Mouse (Mus musculus) embryonic facial prominence, embryonic 14.5 days (tissue): Measurements from ENCODE around the gene BC030499. TPM values are rescaled to one million over a fixed set of nuclear protein-coding genes. Genes with fewer than 3 reads are reported as not detected.

Source experiments
- ATAC-seq: fragments of 200-750 bp; cut with Nextera tagmentation; 2 replicates; pipeline ENCODE4 v1.8.0; 2017; ENCODE audit warnings: low read depth, moderate number of reproducible peaks, moderate TSS enrichment
- DNase-seq: peaks from one replicate; pipeline ENCODE4 v3.0.0-alpha.2; 2015; ENCODE audit warnings: low spot score
- H3K27ac ChIP-seq: fragments of 300-500 bp; sonication (generic); replicated peaks from 2 replicates; pipeline ENCODE4 v1.5.1; 2014; ENCODE audit warnings: low read depth, mild to moderate bottlenecking, low read length, moderate library complexity
- H3K27me3 ChIP-seq: fragments of 300-500 bp; sonication (generic); replicated peaks from 2 replicates; pipeline ENCODE4 v1.6.1; 2014; ENCODE audit warnings: low read length; ENCODE audit not compliant: control insufficient read depth, insufficient read depth
- H3K36me3 ChIP-seq: fragments of 300-500 bp; sonication (generic); 2 replicates; pipeline ENCODE4 v1.6.1; 2014; ENCODE audit warnings: low read length, mixed read lengths; ENCODE audit not compliant: control insufficient read depth, insufficient read depth
- H3K4me1 ChIP-seq: fragments of 300-500 bp; sonication (generic); 2 replicates; pipeline ENCODE4 v1.6.1; 2014; ENCODE audit warnings: antibody characterized with exemption, low read length; ENCODE audit not compliant: control insufficient read depth, insufficient read depth
- H3K4me2 ChIP-seq: fragments of 300-500 bp; sonication (generic); 2 replicates; pipeline ENCODE4 v1.6.1; 2014; ENCODE audit warnings: low read depth, mild to moderate bottlenecking, low read length, moderate library complexity, mixed read lengths
- H3K4me3 ChIP-seq: fragments of 300-500 bp; sonication (generic); 2 replicates; pipeline ENCODE4 v1.5.1; 2014; ENCODE audit warnings: low read depth, mild to moderate bottlenecking, low read length
- H3K9ac ChIP-seq: fragments of 300-500 bp; sonication (generic); 2 replicates; pipeline ENCODE4 v1.6.1; 2014; ENCODE audit warnings: low read depth, mild to moderate bottlenecking, low read length, moderate library complexity, mixed read lengths
- H3K9me3 ChIP-seq: fragments of 300-500 bp; sonication (generic); 2 replicates; pipeline ENCODE4 v1.6.1; 2016; ENCODE audit warnings: low read length; ENCODE audit not compliant: control insufficient read depth
- WGBS: fragments of 180-500 bp; shearing (Covaris S2); extraction: QIAGEN DNeasy Blood & Tissue Kit; methylation state at CpG from one replicate; pipeline ENCODE4 v1.1.7; 2014; 5-methylcytosine and 5-hydroxymethylcytosine counted together
- polyA plus RNA-seq: library from polyadenylated mRNA; unstranded; fragments of >200 nt; fragmentation: Nextera tagmentation; extraction: Ambion mirVana; gene quantifications from 2 replicates; pipeline ENCODE4 v1.2.1, GENCODE M21; 2014

BC030499 gene
- polyA plus RNA-seq: 0.11 and 0.31 TPM in 2 replicates

GRCm38 (mm10) chr11:78290654-78291053, at the start of gene BC030499:
TSS of gene BC030499 (plus strand) at chr11:78290841.
- WGBS: 91% methylated on average over 4 of the region's 4 CpGs
- H3K9ac ChIP-seq: no peak within 1 kb of the TSS
- H3K27me3 ChIP-seq: no peaks in the 10 kb centered on the region
- no peaks in the 10 kb centered on the region for H3K4me1 ChIP-seq
- peaks cover 64% of the 10 kb centered on the region for H3K36me3 ChIP-seq
- ATAC-seq (no peak), DNase-seq (no peak)
- no peak within 1 kb of the TSS for H3K4me2 ChIP-seq
- H3K9me3 ChIP-seq: no peaks in the 10 kb centered on the region
- no peak within 1 kb of the TSS for H3K4me3 ChIP-seq
- no peak within 1 kb of the TSS for H3K27ac ChIP-seq

- Histone ChIP-seq H3K27ac (peak overlapping the region; percentile 96), H3K27me3 (no peaks in the 10 kb centered on the region), H3K9ac (peak overlapping the region; percentile 96), H3K4me2 (peak overlapping the region; percentile 82), H3K4me3 (peak overlapping the region; percentile 85), H3K36me3 (peaks cover 12% of the 10 kb centered on the region), H3K4me1 (peaks cover 21% of the 10 kb centered on the region), H3K9me3 (no peaks in the 10 kb centered on the region)
- ATAC-seq (no peak), DNase-seq (no peak)
- WGBS: under 1% methylated on average over 18 of the region's 19 CpGs
Measured at GRCm38 (mm10) chr11:78245261-78245626, 45.4 kb upstream of the BC030499 start.

GRCm38 (mm10) chr11:78245627-78246317, 44.9 kb upstream of the BC030499 start, which contains the start of the genes Sdf2 and Supt6:
TSS of gene Sdf2 (plus strand) at chr11:78245746.
TSS of gene Supt6 (minus strand) at chr11:78245987.
- peak; percentile 94 for DNase-seq
- WGBS: under 1% methylated on average over 42 of the region's 50 CpGs
- Histone ChIP-seq H3K36me3 (peaks cover 11% of the 10 kb centered on the region), H3K4me2 (peak within 1 kb of the TSS; percentile 82), H3K4me3 (peak within 1 kb of the TSS; percentile 85), H3K27me3 (no peaks in the 10 kb centered on the region), H3K4me1 (peaks cover 21% of the 10 kb centered on the region), H3K9ac (peak within 1 kb of the TSS; percentile 96), H3K9me3 (no peaks in the 10 kb centered on the region), H3K27ac (peak within 1 kb of the TSS; percentile 96)
- peak; percentile 93 for ATAC-seq

- Histone ChIP-seq H3K4me1 (peaks cover 21% of the 10 kb centered on the region), H3K36me3 (peaks cover 16% of the 10 kb centered on the region; the same call in 1 of the 2 replicates), H3K9ac (peak overlapping the region; percentile 96), H3K4me3 (peak overlapping the region; percentile 85), H3K9me3 (no peaks in the 10 kb centered on the region), H3K27me3 (no peaks in the 10 kb centered on the region), H3K27ac (peak overlapping the region; percentile 96), H3K4me2 (peak overlapping the region; percentile 82)
- 42% methylated on average over 7 of the region's 7 CpGs for whole genome bisulfite sequencing
- no peak for ATAC-seq
- DNase-seq: no peak
Measured at GRCm38 (mm10) chr11:78246318-78247011, 44.2 kb upstream of the BC030499 start.

GRCm38 (mm10) chr11:78247012-78247348, 43.7 kb upstream of the BC030499 start:
- WGBS: 59% methylated on average over 3 of the region's 3 CpGs
- Histone ChIP-seq H3K9ac (peak overlapping the region; percentile 96; the same call in 1 of the 2 replicates), H3K9me3 (no peaks in the 10 kb centered on the region), H3K4me1 (peaks cover 21% of the 10 kb centered on the region), H3K4me2 (peak overlapping the region; percentile 82), H3K27me3 (no peaks in the 10 kb centered on the region), H3K4me3 (peak overlapping the region; percentile 85; the same call in 1 of the 2 replicates), H3K27ac (no peak overlapping the region), H3K36me3 (peaks cover 22% of the 10 kb centered on the region)
- DNase-seq (peak; percentile 46), ATAC-seq (no peak)

- ATAC-seq (no peak), DNase-seq (no peak)
- no peak overlapping the region for H3K4me3 ChIP-seq
- no peak overlapping the region for H3K4me2 ChIP-seq
- WGBS: 64% methylated on average over 4 of the region's 4 CpGs
- H3K4me1 ChIP-seq: peaks cover 21% of the 10 kb centered on the region
- H3K27ac ChIP-seq: no peak overlapping the region
- peaks cover 29% of the 10 kb centered on the region for H3K36me3 ChIP-seq
- H3K27me3 ChIP-seq: no peaks in the 10 kb centered on the region
- H3K9me3 ChIP-seq: no peaks in the 10 kb centered on the region
- H3K9ac ChIP-seq: no peak overlapping the region
Measured at GRCm38 (mm10) chr11:78247727-78248140, 42.9 kb upstream of the BC030499 start.

- H3K9me3 ChIP-seq: no peaks in the 10 kb centered on the region
- no peaks in the 10 kb centered on the region; the same call in 1 of the 2 replicates for H3K27me3 ChIP-seq
- DNase-seq (no peak), ATAC-seq (no peak)
- H3K36me3 ChIP-seq: peaks cover 35% of the 10 kb centered on the region
- no peak overlapping the region for H3K9ac ChIP-seq
- 100% methylated on average over 1 of the region's 1 CpGs for WGBS
- H3K4me1 ChIP-seq: no peaks in the 10 kb centered on the region
- H3K4me2 ChIP-seq: no peak overlapping the region
- no peak overlapping the region for H3K4me3 ChIP-seq
- H3K27ac ChIP-seq: no peak overlapping the region
Measured at GRCm38 (mm10) chr11:78256618-78257017, 34.0 kb upstream of the BC030499 start.

- peaks cover 4% of the 10 kb centered on the region; the same call in 1 of the 2 replicates for H3K4me1 ChIP-seq
- H3K9ac ChIP-seq: no peak overlapping the region
- H3K9me3 ChIP-seq: no peaks in the 10 kb centered on the region
- H3K27ac ChIP-seq: no peak overlapping the region
- peak overlapping the region; percentile 89 for H3K4me3 ChIP-seq
- DNase-seq (no peak), ATAC-seq (no peak)
- H3K4me2 ChIP-seq: peak overlapping the region; percentile 81
- H3K27me3 ChIP-seq: no peaks in the 10 kb centered on the region; the same call in 1 of the 2 replicates
- 93% methylated on average over 2 of the region's 2 CpGs for WGBS
- H3K36me3 ChIP-seq: peaks cover 24% of the 10 kb centered on the region
Measured at GRCm38 (mm10) chr11:78260489-78261258, 30.0 kb upstream of the BC030499 start.
